Mouse (Mus musculus): ENCODE data around the gene Tcerg1l.

Gene Tcerg1l

GRCm38 (mm10) chr7:138217556-138218098, 179.9 kb downstream of the Tcerg1l start:
- no peak for DNase-seq (ENCODE audit: low spot score in 2 of 2)

DNA sequence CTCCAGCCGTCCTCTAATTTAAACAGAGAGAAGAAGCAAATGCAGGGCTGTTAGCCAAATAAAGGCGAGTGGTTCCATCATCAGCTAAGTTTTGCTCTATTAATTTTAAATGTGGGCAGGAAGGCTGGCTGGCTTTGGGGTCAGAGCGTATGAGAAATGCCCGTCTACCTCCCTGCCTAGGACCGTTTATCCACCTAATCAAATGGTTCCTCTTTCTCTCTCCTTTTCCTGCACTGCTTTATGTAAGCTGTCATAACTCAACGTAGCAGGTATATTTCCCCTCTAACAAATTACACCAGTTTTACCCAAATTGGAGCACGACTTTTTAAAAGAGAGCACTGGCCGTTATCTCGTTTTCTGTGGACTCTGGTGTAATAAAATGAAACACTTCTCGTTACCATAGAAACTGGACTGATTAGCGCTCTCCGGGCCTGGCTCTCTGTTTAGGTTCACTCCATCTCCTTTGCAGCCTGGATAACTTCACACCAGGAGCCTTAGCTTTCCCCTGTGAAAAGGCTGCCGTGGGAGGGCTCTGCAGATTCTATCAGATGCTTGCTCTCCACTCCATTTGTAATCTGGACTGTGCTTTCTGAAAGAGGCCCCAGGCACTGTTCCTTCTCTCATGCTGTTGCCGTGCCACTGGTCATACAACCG, 182.2 kb downstream of the Tcerg1l start:
- DNase-seq (ENCODE audit: low spot score in 2 of 2) = peak in 1 of 2 experiments; percentile 16

- DNase-seq (ENCODE audit: low spot score in 2 of 2) = no peak
These were observed 182.8 kb downstream of the Tcerg1l start for GRCm38 (mm10) chr7:138214710-138215109.

DNA sequence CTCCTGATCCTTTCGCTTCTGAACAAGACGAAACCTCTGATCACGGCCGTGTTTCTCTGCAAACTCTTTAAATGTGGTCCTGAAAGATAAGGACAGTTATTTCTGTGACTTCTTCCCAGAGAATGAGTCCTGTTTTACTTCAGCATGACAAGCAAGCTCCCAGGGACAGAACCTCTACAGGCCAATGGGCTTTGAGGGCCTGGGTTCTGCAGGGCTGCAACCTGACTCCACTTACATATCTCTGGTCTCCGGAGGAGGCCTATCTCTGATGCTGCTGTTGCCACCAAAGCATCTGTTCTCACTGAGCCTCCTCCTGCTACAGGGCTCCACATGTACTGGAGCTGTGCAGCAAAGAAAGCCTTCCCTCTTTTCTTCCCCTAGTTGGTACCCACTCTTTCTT, 187.8 kb downstream of the Tcerg1l start:
- DNase-seq (ENCODE audit: low spot score in 2 of 2) = no peak

GRCm38 (mm10) chr7:138205124-138205523, 192.4 kb downstream of the Tcerg1l start:
- DNase-seq (ENCODE audit: low spot score in 2 of 2) = no peak

GRCm38 (mm10) chr7:138202162-138202832, 195.2 kb downstream of the Tcerg1l start:
- DNase-seq (ENCODE audit: low spot score in 2 of 2) = no peak

- DNase-seq (ENCODE audit: low spot score in 2 of 2) = no peak
These were observed 198.0 kb downstream of the Tcerg1l start for GRCm38 (mm10) chr7:138199333-138200058.

DNA sequence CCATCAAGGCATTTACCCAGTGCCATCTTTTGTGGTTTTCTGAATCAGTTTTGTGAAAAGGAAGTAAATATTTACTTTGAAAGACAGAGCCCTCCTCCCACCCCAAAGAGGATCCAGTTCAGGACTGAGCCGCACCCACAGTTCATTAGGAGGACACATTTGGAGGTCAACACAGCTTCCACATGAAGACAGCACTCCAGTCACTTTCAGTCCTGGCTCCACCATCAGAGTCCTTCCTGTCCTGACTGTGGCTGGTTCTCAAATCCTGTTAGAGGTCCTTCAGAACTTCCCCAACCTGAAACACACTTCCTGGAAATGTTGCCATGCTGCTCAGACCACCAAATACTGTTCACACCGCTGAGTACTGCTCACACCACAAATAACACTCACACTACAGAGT, 201.4 kb downstream of the Tcerg1l start:
- no peak for DNase-seq (ENCODE audit: low spot score in 2 of 2)

DNA sequence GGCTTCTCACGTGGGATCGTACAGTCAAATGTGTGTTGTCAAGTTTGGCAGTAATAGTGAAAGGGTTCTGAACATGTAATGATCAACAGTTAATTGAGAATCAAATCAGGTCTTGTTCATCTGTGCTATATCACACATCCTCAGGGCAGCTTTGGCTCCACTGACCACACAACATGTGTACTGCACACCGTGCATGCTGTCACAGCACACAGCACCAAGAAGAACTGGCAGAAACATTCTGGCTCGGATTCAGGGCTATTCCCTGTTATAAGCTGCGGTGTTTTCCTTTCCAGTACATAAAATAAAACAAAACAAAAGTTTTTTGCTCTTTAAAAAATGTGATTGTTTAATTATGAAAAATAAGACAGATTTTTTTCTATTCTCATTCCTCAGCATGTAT, 213.3 kb downstream of the Tcerg1l start:
- no peak for DNase-seq (ENCODE audit: low spot score in 2 of 2)

DNA sequence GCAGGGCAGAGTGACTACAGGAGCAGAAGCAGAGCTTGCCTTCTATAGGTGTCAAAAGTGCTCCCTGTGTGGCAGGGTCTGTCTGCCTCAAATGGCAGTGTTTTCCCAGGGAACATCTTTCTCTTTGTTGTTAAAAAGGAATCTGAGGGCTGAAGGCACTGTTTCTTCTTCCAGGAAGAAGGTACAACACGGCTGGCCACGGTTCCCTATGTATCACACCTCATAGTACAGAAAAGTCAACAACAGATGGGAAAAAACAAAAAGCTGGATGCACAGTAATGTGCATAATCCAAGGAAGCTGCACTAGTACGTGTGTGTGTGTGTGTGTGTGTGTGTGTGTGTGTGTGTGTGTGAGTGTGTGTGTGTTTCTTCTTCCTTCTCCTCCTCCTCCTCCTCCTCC, 215.3 kb downstream of the Tcerg1l start:
- no peak for DNase-seq (ENCODE audit: low spot score in 2 of 2)

DNA sequence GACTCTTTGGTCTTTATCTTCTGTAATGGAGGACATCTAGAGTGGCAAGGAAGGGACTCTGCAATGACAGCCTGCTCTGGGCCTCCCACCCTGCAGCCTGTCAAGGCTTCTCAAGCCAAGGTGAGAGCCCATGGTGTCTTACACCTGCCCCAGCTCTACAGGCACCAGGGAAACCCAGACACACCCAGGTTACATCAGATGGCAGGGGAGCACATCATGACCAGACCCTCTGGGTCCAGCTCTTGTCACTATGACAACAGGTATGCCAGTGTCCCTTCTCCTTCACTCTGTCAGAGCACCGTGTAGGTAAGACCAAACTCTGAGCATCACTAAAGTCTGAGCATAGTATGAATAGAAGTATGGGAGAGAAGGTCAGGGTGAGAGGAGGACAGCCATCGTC, 218.9 kb downstream of the Tcerg1l start:
- no peak for DNase-seq (ENCODE audit: low spot score in 2 of 2)

DNA sequence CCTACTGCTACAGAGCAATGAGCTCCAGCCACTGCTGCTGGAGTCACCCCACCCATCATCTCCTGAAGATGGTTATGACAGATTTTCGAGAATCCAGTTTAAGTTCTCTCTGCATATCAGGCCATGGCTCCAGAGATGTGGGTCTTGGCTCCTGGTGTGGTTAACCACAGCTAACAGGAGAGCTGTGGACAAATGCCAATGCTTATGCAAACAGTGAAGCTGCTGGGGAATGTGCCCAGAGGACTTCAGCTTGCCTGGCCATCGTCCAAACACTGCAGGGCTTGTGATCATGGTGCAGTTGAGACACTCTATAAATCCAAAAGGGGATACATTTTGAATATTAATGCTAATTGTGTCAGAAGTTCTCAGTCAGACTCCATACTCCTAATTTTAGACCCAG, 221.5 kb downstream of the Tcerg1l start:
- peak in 1 of 2 experiments; percentile 18 for DNase-seq (ENCODE audit: low spot score in 2 of 2)

GRCm38 (mm10) chr7:138170389-138170788, 227.1 kb downstream of the Tcerg1l start:
- DNase-seq (ENCODE audit: low spot score in 2 of 2) = no peak

Measured in frontal cortex, postnatal 10 days (tissue).